Mouse (Mus musculus) liver, embryonic 14.5 days (tissue): ENCODE results near the gene Grasp. TPM values are rescaled to one million over a fixed set of nuclear protein-coding genes. Genes with fewer than 3 reads are reported as not detected.

Experiments used
- ATAC-seq: fragments of 200-750 bp; cut with Nextera tagmentation; 2 replicates; pipeline ENCODE4 v1.8.0; 2017; ENCODE audit warnings: moderate number of reproducible peaks, mild to moderate bottlenecking, moderate library complexity; ENCODE audit not compliant: insufficient read depth
- DNase-seq, 3 experiments: peaks; one replicate each; pipeline ENCODE4 v3.0.0-alpha.2; 2012 to 2013; ENCODE audit warnings: low read depth in 3 of 3, low spot score in 3 of 3
- H3K27ac ChIP-seq: fragments of 300-500 bp; sonication (generic); 2 replicates; pipeline ENCODE4 v1.5.1; 2014; ENCODE audit warnings: moderate library complexity, mild to moderate bottlenecking, control low read depth, inconsistent platforms
- H3K27me3 ChIP-seq: fragments of 300-500 bp; sonication (generic); 2 replicates; pipeline ENCODE4 v1.6.1; 2014; ENCODE audit warnings: mild to moderate bottlenecking, low read length, moderate library complexity; ENCODE audit not compliant: control insufficient read depth, insufficient read depth
- H3K36me3 ChIP-seq: fragments of 300-500 bp; sonication (generic); replicated peaks from 2 replicates; pipeline ENCODE4 v1.6.1; 2014; ENCODE audit warnings: low read depth; ENCODE audit not compliant: control insufficient read depth, insufficient read depth
- H3K4me1 ChIP-seq, 2 experiments: fragments of 200-500 bp in 1 of 2; fragments of 300-500 bp in 1 of 2; sonication (generic) in 1 of 2; replicated peaks; 2 replicates each; pipeline ENCODE4 v1.6.1; 2012 to 2014; ENCODE audit warnings: antibody characterized with exemption in 1 of 2, inconsistent platforms in 1 of 2, low read length in 1 of 2; ENCODE audit not compliant: control insufficient read depth in 2 of 2, insufficient read depth in 2 of 2
- H3K4me2 ChIP-seq: fragments of 300-500 bp; sonication (generic); 2 replicates; pipeline ENCODE4 v1.6.1; 2014; ENCODE audit warnings: low read depth, mild to moderate bottlenecking, control low read depth, moderate library complexity
- H3K4me3 ChIP-seq, 2 experiments: fragments of 200-500 bp in 1 of 2; fragments of 300-500 bp in 1 of 2; sonication (generic) in 1 of 2; 2 replicates each; pipeline ENCODE4 v1.5.1; 2012 to 2014; ENCODE audit warnings: low read depth in 2 of 2, low read length in 2 of 2, mild to moderate bottlenecking in 2 of 2, control low read depth in 1 of 2, inconsistent platforms in 1 of 2, moderate library complexity in 1 of 2; ENCODE audit not compliant: insufficient read depth in 1 of 2
- H3K9ac ChIP-seq: fragments of 300-500 bp; sonication (generic); replicated peaks from 2 replicates; pipeline ENCODE4 v1.6.1; 2014; ENCODE audit warnings: mild to moderate bottlenecking, control low read depth, moderate library complexity
- H3K9me3 ChIP-seq: fragments of 300-500 bp; sonication (generic); 2 replicates; pipeline ENCODE4 v1.6.1; 2016; ENCODE audit warnings: low read length, mixed read lengths; ENCODE audit not compliant: control insufficient read depth
- CTCF ChIP-seq: IDR thresholded peaks from 2 replicates; pipeline ENCODE4 v1.5.1; 2016; ENCODE audit warnings: antibody characterized with exemption, low read depth, control low read depth
- EP300 ChIP-seq: IDR thresholded peaks from 2 replicates; pipeline ENCODE4 v1.6.1; 2016; ENCODE audit warnings: antibody characterized with exemption, low read depth
- WGBS: fragments of 180-500 bp; shearing (Covaris S2); extraction: QIAGEN DNeasy Blood & Tissue Kit; methylation state at CpG from one replicate; pipeline ENCODE4 v1.1.7; 2014; ENCODE audit not compliant: insufficient replicate concordance; 5-methylcytosine and 5-hydroxymethylcytosine counted together
- polyA plus RNA-seq, 2 experiments: library from polyadenylated mRNA; depleted of rRNA in 1 of 2; stranded (reverse) in 1 of 2; unstranded in 1 of 2; fragments of >200 nt; fragmentation: Nextera tagmentation in 1 of 2; extraction: Ambion mirVana in 1 of 2; gene quantifications; 2 replicates each; pipeline versions ENCODE4 v1.2.1 to v1.2.3; 2012 to 2014

The Grasp gene
- polyA plus RNA-seq, 2 experiments, result 0.27 to 0.73 TPM

DNA sequence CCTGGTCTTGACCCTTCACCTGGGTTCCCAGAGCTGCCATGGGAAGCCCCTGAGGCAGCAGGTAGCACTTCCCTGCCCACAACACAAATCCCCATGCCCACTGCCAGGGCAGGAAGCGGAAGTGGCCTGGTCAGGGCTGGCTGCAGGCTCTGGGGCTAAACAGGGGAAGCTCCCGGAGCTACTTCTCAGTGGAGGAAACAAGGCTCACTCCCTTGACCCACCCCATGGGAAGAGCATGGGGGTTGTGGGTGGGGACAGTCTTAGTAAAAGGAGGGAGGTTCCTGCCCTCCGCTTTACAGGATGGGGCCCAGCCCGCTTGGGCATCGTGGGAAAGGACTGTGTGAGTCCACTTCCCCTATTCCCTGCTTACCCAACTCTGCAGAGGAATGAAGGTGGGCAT lies 38.5 kb downstream of the Grasp start:
- DNase-seq, result no peak

DNA sequence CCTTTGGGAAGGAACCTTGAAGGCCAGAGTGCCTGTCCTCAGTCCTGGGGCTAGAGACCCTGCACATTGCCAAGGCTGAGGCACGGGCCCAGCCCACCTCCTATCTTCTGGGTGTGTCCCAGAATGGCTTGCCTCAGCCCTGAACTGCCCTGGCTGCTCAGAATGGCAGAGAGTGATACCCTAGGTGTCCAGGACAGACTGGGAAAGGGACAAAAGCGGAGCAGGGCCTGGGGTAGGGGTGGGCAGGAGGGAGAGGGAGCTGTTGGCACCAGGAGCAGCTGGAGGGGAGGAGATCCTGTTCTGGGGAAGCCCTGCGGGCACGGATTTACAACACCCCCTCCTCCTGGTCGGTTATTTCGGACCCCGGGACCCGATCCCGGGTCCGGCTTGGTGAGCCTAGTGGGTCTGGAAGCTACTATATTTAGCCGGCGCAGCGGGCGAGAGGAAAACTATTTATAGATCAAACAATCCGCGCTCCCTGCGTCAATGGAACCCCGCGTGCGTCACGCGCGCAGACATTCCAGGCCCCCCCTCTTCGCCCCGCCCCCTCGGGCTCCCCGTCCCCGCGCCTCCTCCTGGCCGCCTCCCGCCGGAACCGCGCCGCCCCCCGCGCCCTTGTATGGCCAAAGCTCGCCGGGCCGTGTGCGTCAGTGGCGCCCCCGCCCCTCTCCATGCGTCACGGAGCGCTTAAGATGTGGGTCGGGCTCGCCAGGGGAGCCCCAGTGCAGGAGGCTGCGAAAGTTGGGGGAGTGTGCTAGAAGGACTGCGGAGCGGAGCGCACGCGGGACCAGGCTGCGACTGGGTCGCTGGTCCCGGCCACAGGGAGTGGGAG lies 42.4 kb downstream of the Grasp start:
- H3K27me3 ChIP-seq, result peaks cover 30% of the 10 kb centered on the region
- H3K27ac ChIP-seq, result no peak overlapping the region
- H3K4me1 ChIP-seq, result no peaks in the 10 kb centered on the region; a peak in 1 of 4 replicates
- DNase-seq (peak in 1 of 3 experiments; percentile 47), ATAC-seq (peak; percentile 51; the same call in 1 of the 2 replicates)
- H3K4me3 ChIP-seq, result peak overlapping the region; percentile 33 to 44
- TF ChIP-seq EP300, result no peak
- no peak for TF ChIP-seq CTCF
- peak overlapping the region; percentile 63 for H3K4me2 ChIP-seq
- H3K9me3 ChIP-seq, result no peaks in the 10 kb centered on the region
- WGBS, result 2% methylated on average over 55 of the region's 57 CpGs
- H3K36me3 ChIP-seq, result no peaks in the 10 kb centered on the region
- no peak overlapping the region for H3K9ac ChIP-seq

More for the DNA sequence above, 38.5 kb downstream of the Grasp start:
- H3K9ac ChIP-seq, result no peak overlapping the region
- H3K9me3 ChIP-seq, result no peaks in the 10 kb centered on the region
- no peak for TF ChIP-seq CTCF
- no peak for TF ChIP-seq EP300
- H3K4me3 ChIP-seq, result no peak overlapping the region
- peaks cover 17% of the 10 kb centered on the region for H3K27me3 ChIP-seq
- no peak overlapping the region for H3K27ac ChIP-seq
- no peak overlapping the region for H3K4me2 ChIP-seq
- H3K36me3 ChIP-seq, result no peaks in the 10 kb centered on the region
- H3K4me1 ChIP-seq, result peaks cover 0 to 5% of the 10 kb centered on the region in 2 experiments; a peak in 2 of 4 replicates
- 0 out of 2 replicates have a peak, but pooled peaks have one; percentile 2 for ATAC-seq
- WGBS, result 15% methylated on average over 5 of the region's 5 CpGs

DNA sequence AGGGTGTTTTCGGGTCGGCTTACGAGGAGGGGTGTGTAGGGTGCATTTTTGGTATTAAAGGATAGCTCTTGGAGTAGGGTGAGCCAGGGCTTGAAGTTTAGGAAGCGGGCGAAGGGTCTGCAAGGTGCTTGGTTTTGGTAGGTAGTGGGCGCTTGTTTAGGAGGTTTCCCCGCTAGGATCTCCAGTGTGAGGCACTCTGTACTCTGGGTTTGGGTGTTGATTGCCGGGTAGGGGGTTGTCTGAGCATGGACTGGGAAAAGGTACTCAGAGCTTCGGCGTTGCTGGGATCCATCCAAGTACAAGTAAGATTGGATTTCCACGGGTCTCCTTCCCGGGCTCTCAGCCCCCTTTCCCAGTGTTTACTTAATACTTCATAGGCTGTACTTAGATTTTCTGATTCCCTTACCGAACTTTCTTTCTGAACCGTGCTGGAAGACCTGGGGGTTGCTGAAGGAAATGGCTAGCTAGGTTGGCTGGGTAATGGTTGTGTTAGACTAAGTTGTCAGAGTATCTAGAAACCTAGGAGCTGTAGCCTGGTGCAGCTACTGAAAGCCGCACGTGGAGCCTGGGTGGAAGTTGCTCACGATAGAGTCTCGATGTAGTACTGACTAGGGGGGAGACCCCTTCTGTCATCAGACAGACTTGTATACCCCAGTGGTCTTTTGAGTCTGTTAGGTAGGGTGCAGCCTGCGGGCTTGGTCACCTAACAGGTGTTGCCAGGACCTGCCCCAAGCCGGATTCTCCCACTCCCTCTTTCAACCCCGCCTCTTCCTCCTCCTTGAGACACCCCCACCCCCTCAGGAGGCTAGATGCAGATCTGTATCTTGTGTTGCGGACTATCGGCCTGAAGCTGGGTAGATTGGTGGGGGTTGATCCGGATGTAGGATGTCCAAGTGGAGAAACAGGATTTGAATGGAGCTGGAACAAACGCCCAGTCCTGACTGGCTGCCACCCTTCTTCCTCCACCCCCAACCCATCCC lies 43.4 kb downstream of the Grasp start:
- no peak overlapping the region for H3K27ac ChIP-seq
- peaks cover 30% of the 10 kb centered on the region for H3K27me3 ChIP-seq
- H3K9me3 ChIP-seq, result no peaks in the 10 kb centered on the region
- H3K4me3 ChIP-seq, result peak overlapping the region; percentile 33 to 44
- H3K4me1 ChIP-seq, result no peaks in the 10 kb centered on the region; a peak in 1 of 4 replicates
- ATAC-seq (no peak), DNase-seq (no peak)
- WGBS, result 1% methylated on average over 25 of the region's 25 CpGs
- no peak for TF ChIP-seq CTCF
- no peak for TF ChIP-seq EP300
- H3K4me2 ChIP-seq, result peak overlapping the region; percentile 63
- H3K9ac ChIP-seq, result no peak overlapping the region
- H3K36me3 ChIP-seq, result no peaks in the 10 kb centered on the region

DNA sequence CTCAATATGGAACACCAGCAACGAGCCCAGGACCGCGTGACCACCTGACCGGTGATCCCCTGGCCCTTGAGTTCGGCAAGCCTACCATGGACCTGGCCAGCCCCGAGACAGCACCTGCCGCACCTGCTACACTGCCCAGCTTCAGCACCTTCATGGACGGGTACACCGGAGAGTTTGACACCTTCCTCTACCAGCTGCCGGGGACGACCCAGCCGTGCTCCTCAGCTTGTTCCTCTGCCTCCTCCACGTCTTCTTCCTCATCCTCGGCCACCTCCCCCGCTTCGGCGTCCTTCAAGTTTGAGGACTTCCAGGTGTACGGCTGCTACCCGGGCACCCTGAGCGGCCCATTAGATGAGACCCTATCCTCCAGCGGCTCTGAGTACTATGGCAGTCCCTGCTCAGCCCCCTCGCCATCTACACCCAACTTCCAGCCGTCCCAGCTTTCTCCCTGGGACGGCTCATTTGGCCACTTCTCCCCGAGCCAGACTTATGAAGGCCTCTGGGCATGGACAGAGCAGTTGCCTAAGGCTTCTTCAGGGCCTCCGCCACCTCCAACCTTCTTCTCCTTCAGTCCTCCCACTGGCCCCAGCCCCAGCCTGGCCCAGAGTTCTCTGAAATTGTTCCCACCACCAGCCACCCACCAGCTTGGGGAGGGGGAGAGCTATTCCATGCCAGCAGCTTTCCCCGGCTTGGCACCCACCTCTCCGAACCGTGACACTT lies 46.3 kb downstream of the Grasp start:
- no peaks in the 10 kb centered on the region for H3K4me1 ChIP-seq
- no peak for TF ChIP-seq EP300
- TF ChIP-seq CTCF, result no peak
- peaks cover 30% of the 10 kb centered on the region for H3K27me3 ChIP-seq
- 79% methylated on average over 29 of the region's 29 CpGs for WGBS
- no peak for DNase-seq
- H3K4me3 ChIP-seq, result no peak overlapping the region
- ATAC-seq, result no peak
- no peak overlapping the region for H3K9ac ChIP-seq
- H3K36me3 ChIP-seq, result no peaks in the 10 kb centered on the region
- H3K9me3 ChIP-seq, result no peaks in the 10 kb centered on the region
- no peak overlapping the region for H3K27ac ChIP-seq
- no peak overlapping the region for H3K4me2 ChIP-seq
